Mouse (Mus musculus): ENCODE measurements around the gene Asb6. TPM values are rescaled to one million over a fixed set of nuclear protein-coding genes. Genes with fewer than 3 reads are reported as not detected.

The Asb6 gene
- polyA plus RNA-seq, 1 experiment from 2014 or later: 47.2 TPM

DNA sequence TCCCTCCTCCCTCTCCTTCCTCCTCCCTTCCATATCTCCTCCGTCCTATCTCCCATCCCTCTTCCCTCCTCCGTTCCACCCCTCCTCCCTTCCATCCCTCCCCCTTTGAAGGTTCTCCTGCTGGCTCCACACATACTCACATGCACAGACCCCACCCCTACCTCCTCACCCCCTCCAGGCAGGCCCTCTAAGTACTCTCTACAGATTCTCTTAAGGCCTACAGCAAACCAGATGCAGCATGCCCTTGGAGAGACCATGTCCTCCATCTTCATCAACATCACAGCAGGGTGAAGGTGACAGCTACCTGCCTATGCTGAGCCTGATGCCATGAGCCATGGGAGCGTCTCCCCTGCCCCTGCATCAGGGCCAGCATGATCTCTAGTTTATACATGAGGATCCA is 52.9 kb downstream of the Asb6 start:
- H3K27ac ChIP-seq (ENCODE audit: low read depth, low read length): no peak overlapping the region
- H3K36me3 ChIP-seq (ENCODE audit: control insufficient read depth, insufficient read depth, low read length): no peaks in the 10 kb centered on the region
- H3K27me3 ChIP-seq (replicated peaks; ENCODE audit: control insufficient read depth, insufficient read depth, low read length): no peaks in the 10 kb centered on the region
- H3K4me1 ChIP-seq (ENCODE audit: control insufficient read depth, insufficient read depth, low read depth, low read length): peaks cover 7% of the 10 kb centered on the region
- 78% methylated on average over 3 of the region's 3 CpGs for whole genome bisulfite sequencing
- no peak overlapping the region for H3K9ac ChIP-seq (ENCODE audit: low read depth, low read length)
- no peak overlapping the region for H3K4me3 ChIP-seq (ENCODE audit: low read length)
- no peaks in the 10 kb centered on the region for H3K9me3 ChIP-seq (ENCODE audit: control insufficient read depth, low read length)
- ATAC-seq: no peak
- no peak overlapping the region for H3K4me2 ChIP-seq (ENCODE audit: low read length)

GRCm38 (mm10) chr2:30775955-30776354 is 54.2 kb downstream of the Asb6 start:
- Histone ChIP-seq H3K36me3 (ENCODE audit: control insufficient read depth, insufficient read depth, low read length) (no peaks in the 10 kb centered on the region), H3K4me3 (ENCODE audit: low read length) (no peak overlapping the region), H3K4me2 (ENCODE audit: low read length) (no peak overlapping the region), H3K9ac (ENCODE audit: low read depth, low read length) (no peak overlapping the region), H3K27ac (ENCODE audit: low read depth, low read length) (no peak overlapping the region), H3K9me3 (ENCODE audit: control insufficient read depth, low read length) (no peaks in the 10 kb centered on the region), H3K27me3 (replicated peaks; ENCODE audit: control insufficient read depth, insufficient read depth, low read length) (no peaks in the 10 kb centered on the region), H3K4me1 (ENCODE audit: control insufficient read depth, insufficient read depth, low read depth, low read length) (peaks cover 20% of the 10 kb centered on the region)
- WGBS: 65% methylated on average over 3 of the region's 3 CpGs
- ATAC-seq: no peak

- Histone ChIP-seq H3K9ac (ENCODE audit: low read depth, low read length) (no peak overlapping the region; the same call in 1 of the 2 replicates), H3K4me1 (ENCODE audit: control insufficient read depth, insufficient read depth, low read depth, low read length) (peaks cover 20% of the 10 kb centered on the region), H3K4me3 (ENCODE audit: low read length) (no peak overlapping the region), H3K27ac (ENCODE audit: low read depth, low read length) (peak overlapping the region; percentile 90; the same call in 1 of the 2 replicates), H3K9me3 (ENCODE audit: control insufficient read depth, low read length) (no peaks in the 10 kb centered on the region), H3K27me3 (replicated peaks; ENCODE audit: control insufficient read depth, insufficient read depth, low read length) (no peaks in the 10 kb centered on the region), H3K4me2 (ENCODE audit: low read length) (no peak overlapping the region), H3K36me3 (ENCODE audit: control insufficient read depth, insufficient read depth, low read length) (no peaks in the 10 kb centered on the region)
- 80% methylated on average over 8 of the region's 8 CpGs for WGBS
- ATAC-seq: no peak
These were observed 56.7 kb downstream of the Asb6 start for GRCm38 (mm10) chr2:30773313-30774005.

Other genes starting within 250 kb of the Asb6 start
- gene Cstad, start 235.3 kb downstream of the Asb6 start, polyA plus RNA-seq (2015; fragmentation: Nextera tagmentation; extraction: Ambion mirVana): 0.19 and 0.99 TPM in 2 replicates
- 1.4 and 1.5 TPM in 2 replicates for gene 1700001O22Rik, start 26.7 kb downstream of the Asb6 start, polyA plus RNA-seq (2015; fragmentation: Nextera tagmentation; extraction: Ambion mirVana)
- 99.3 and 108 TPM in 2 replicates for gene Ntmt1, start 22.5 kb downstream of the Asb6 start, polyA plus RNA-seq (2015; fragmentation: Nextera tagmentation; extraction: Ambion mirVana)
- 2.3 and 2.5 TPM in 2 replicates for gene Prrx2, start 4.6 kb upstream of the Asb6 start, polyA plus RNA-seq (2015; fragmentation: Nextera tagmentation; extraction: Ambion mirVana)
- 6.3 and 6.9 TPM in 2 replicates for gene Ptges, start 99.5 kb upstream of the Asb6 start, polyA plus RNA-seq (2015; fragmentation: Nextera tagmentation; extraction: Ambion mirVana)
- gene Tor1b, start 122.6 kb upstream of the Asb6 start, polyA plus RNA-seq (2015; fragmentation: Nextera tagmentation; extraction: Ambion mirVana): 18.0 and 20.4 TPM in 2 replicates
- gene Tor1a, start 137.6 kb upstream of the Asb6 start, polyA plus RNA-seq (2015; fragmentation: Nextera tagmentation; extraction: Ambion mirVana): 94.2 and 94.8 TPM in 2 replicates
- gene BC005624, start 151.9 kb upstream of the Asb6 start, polyA plus RNA-seq (2015; fragmentation: Nextera tagmentation; extraction: Ambion mirVana): 92.1 and 93.0 TPM in 2 replicates
- 42.9 and 53.2 TPM in 2 replicates for gene Usp20, start 151.9 kb upstream of the Asb6 start, polyA plus RNA-seq (2015; fragmentation: Nextera tagmentation; extraction: Ambion mirVana)